Mouse (Mus musculus): ENCODE measurements around the gene Mus81. TPM values are rescaled to one million over a fixed set of nuclear protein-coding genes. Genes with fewer than 3 reads are reported as not detected.

The Mus81 gene
- total and polyA plus RNA-seq, 3 experiments: 20.4 to 29.3 (median 28.8) TPM

DNA sequence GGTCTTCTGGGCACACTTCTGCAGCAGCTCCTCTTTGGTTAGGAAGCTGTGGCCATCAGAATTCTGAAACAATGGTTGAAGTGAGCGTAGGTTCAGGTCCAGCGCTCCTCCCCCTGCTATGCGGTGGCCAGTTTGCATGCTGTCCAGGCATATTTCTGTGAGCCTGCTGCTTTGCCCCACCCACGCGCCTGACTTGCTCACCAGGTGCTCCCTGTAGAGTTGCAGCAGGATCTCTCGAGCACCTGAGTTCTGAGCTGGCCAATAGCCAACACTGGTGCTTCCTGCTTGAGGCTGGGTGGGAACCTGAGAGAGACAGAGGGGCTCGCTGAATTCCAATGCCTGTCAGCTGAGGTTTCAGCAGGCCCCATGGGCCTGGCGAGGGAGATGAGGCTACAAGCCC is 1.9 kb downstream of the Mus81 start:
- Histone ChIP-seq H3K27ac (ENCODE audit: insufficient read depth, low read depth) (no peak overlapping the region), H3K4me2 (ENCODE audit: insufficient read depth, low read depth, poor library complexity, severe bottlenecking) (no peak overlapping the region), H3K9ac (ENCODE audit: insufficient read depth, low read depth) (no peak overlapping the region), H3K4me1 (ENCODE audit: control insufficient read depth in 1 of 2, insufficient read depth in 2 of 2) (peaks cover 2 to 21% of the 10 kb centered on the region in 2 experiments; a peak in 2 of 4 replicates), H3K9me3 (replicated peaks; ENCODE audit: low read length) (no peaks in the 10 kb centered on the region), H3K79me2 (replicated peaks; ENCODE audit: control insufficient read depth, extremely low read depth, insufficient read depth, poor library complexity, severe bottlenecking) (no peaks in the 10 kb centered on the region), H3K27me3 (replicated peaks) (no peaks in the 10 kb centered on the region), H3K4me3 (replicated peaks in 1 of 3; ENCODE audit: low read depth in 2 of 3, low read length in 2 of 3, poor library complexity in 1 of 3) (no peak overlapping the region), H3K36me3 (replicated peaks in 1 of 2; ENCODE audit: control insufficient read depth in 1 of 2, insufficient read depth in 1 of 2, low read length in 1 of 2) (peaks cover 29 to 52% of the 10 kb centered on the region in 2 experiments)
- in situ Hi-C loops (cut with MboI; ENCODE audit: low pct_ligation_motif_present, low pct_unique_long_range_greater_than_20kb, low sequenced_read_pairs) (no loop called here), dilution Hi-C loops (cut with MboI; ENCODE audit: extremely low pct_ligation_motif_present, extremely low pct_unique_long_range_greater_than_20kb, low sequenced_read_pairs) (no loop called here)
- TF ChIP-seq IRF4 (IDR thresholded peaks at IDR 0.05; ENCODE audit: low read depth, low read length): no peak
- no peak for TF ChIP-seq MYC (IDR thresholded peaks at IDR 0.05; ENCODE audit: low read depth, low read length)
- TF ChIP-seq UBTF (IDR thresholded peaks at IDR 0.05; ENCODE audit: low read depth, low read length): no peak
- no peak for TF ChIP-seq NELFE (IDR thresholded peaks at IDR 0.05; ENCODE audit: low read depth, low read length)
- no peak for TF ChIP-seq PAX5 (IDR thresholded peaks at IDR 0.05; ENCODE audit: low read length)
- TF ChIP-seq JUN (IDR thresholded peaks at IDR 0.05; ENCODE audit: insufficient read depth, low read depth, low read length): no peak
- TF ChIP-seq RAD21 (IDR thresholded peaks at IDR 0.05; ENCODE audit: low read depth, low read length): no peak
- TF ChIP-seq MAZ (IDR thresholded peaks at IDR 0.05; ENCODE audit: low read depth, low read length): no peak
- no peak for TF ChIP-seq CHD1 (IDR thresholded peaks at IDR 0.05; ENCODE audit: low read depth, low read length)
- TF ChIP-seq USF1 (IDR thresholded peaks at IDR 0.05; ENCODE audit: low read depth, low read length): no peak
- DNase-seq (ENCODE audit: extremely low read depth): no peak

DNA sequence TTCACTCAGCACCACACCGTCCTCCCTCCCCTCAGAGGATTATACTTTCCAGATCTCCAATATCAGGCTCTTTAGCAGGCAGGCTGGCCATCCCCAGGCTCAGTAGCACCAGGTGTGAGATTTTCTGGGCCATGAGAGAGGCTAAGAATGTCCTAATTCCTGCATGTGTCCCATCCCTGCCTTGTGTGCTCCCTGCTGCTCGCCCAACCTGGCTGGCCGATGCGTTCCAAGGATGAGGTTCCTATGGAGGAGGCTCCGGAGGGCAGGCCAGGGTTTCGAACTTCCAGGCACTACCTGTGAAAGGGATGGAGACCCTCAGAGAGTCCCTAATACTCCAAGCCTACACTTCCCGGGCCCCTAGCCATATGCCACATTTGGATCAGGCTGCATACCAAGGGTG is 2.4 kb downstream of the Mus81 start:
- H3K4me1 ChIP-seq (ENCODE audit: control insufficient read depth in 1 of 2, insufficient read depth in 2 of 2): peaks cover 2 to 21% of the 10 kb centered on the region in 2 experiments; a peak in 2 of 4 replicates
- TF ChIP-seq SMC3 (IDR thresholded peaks at IDR 0.05; ENCODE audit: low read depth, low read length): no peak
- TF ChIP-seq POLR2A (IDR thresholded peaks at IDR 0.05; ENCODE audit: low read depth, low read length): no peak
- no peak for TF ChIP-seq GABPA (IDR thresholded peaks at IDR 0.05; ENCODE audit: insufficient replicate concordance, low read depth, low read length)
- no peak for TF ChIP-seq ELF1 (IDR thresholded peaks at IDR 0.05; ENCODE audit: low read depth, low read length)
- TF ChIP-seq JUND (conservative IDR thresholded peaks at IDR 0.05; ENCODE audit: low read depth, low read length): no peak
- no peak for TF ChIP-seq CHD2 (IDR thresholded peaks at IDR 0.05; ENCODE audit: low read length)
- TF ChIP-seq KAT2A (IDR thresholded peaks at IDR 0.05; ENCODE audit: insufficient replicate concordance, low read length): no peak
- no peak overlapping the region for H3K27ac ChIP-seq (ENCODE audit: insufficient read depth, low read depth)
- H3K36me3 ChIP-seq (replicated peaks in 1 of 2; ENCODE audit: control insufficient read depth in 1 of 2, insufficient read depth in 1 of 2, low read length in 1 of 2): peaks cover 29 to 55% of the 10 kb centered on the region in 2 experiments
- dilution Hi-C loops (cut with MboI; ENCODE audit: extremely low pct_ligation_motif_present, extremely low pct_unique_long_range_greater_than_20kb, low sequenced_read_pairs) (no loop called here), in situ Hi-C loops (cut with MboI; ENCODE audit: low pct_ligation_motif_present, low pct_unique_long_range_greater_than_20kb, low sequenced_read_pairs) (no loop called here)
- H3K4me3 ChIP-seq (replicated peaks in 1 of 3; ENCODE audit: low read depth in 2 of 3, low read length in 2 of 3, poor library complexity in 1 of 3): no peak overlapping the region
- no peak overlapping the region for H3K9ac ChIP-seq (ENCODE audit: insufficient read depth, low read depth)
- no peaks in the 10 kb centered on the region for H3K9me3 ChIP-seq (replicated peaks; ENCODE audit: low read length)
- H3K79me2 ChIP-seq (replicated peaks; ENCODE audit: control insufficient read depth, extremely low read depth, insufficient read depth, poor library complexity, severe bottlenecking): no peaks in the 10 kb centered on the region
- no peak for DNase-seq (ENCODE audit: extremely low read depth)
- no peak overlapping the region for H3K4me2 ChIP-seq (ENCODE audit: insufficient read depth, low read depth, poor library complexity, severe bottlenecking)
- H3K27me3 ChIP-seq (replicated peaks): no peaks in the 10 kb centered on the region

Measured in CH12.LX (cell line).